Mouse (Mus musculus) gastrocnemius, adult 18-20 months (tissue): ENCODE measurements around the gene Ppia. TPM values are rescaled to one million over a fixed set of nuclear protein-coding genes. Genes with fewer than 3 reads are reported as not detected.
"Not testable (repeated sequence)": the region's sequence is repeated elsewhere in the genome, so short reads cannot be mapped to it uniquely, and the experiment has no call there.

Source experiments
- DNase-seq: peaks from one replicate; pipeline ENCODE4 v3.0.0; 2021; ENCODE audit warnings: low spot score
- long read RNA-seq, 2 experiments: library from polyadenylated mRNA; stranded (forward); transcript quantifications; one replicate each; pipeline ENCODE4 v2.0.0; 2021
- total RNA-seq, 2 experiments: library from RNA; stranded (reverse); gene quantifications; 2 replicates each; pipeline ENCODE4 v1.2.3; 2021

The Ppia gene
- 100 to 1,000 TPM; 185 to 242 TPM for total RNA-seq
- long read RNA-seq, experiment 1, transcript Ppia-202 (5 exons, 1,170 nt), result major isoform, 176 of 180 reads
- long read RNA-seq, experiment 1, partial matches to known transcripts, result 2 of 180 reads
- long read RNA-seq, experiment 1, other reads (novel, unspliced or antisense), result 1 of 180 reads
- long read RNA-seq, experiment 2, transcript Ppia-202 (5 exons, 1,170 nt), result major isoform, 138 of 143 reads
- long read RNA-seq, experiment 2, partial matches to known transcripts, result 0 of 143 reads
- long read RNA-seq, experiment 2, other reads (novel, unspliced or antisense), result 4 of 143 reads

DNA sequence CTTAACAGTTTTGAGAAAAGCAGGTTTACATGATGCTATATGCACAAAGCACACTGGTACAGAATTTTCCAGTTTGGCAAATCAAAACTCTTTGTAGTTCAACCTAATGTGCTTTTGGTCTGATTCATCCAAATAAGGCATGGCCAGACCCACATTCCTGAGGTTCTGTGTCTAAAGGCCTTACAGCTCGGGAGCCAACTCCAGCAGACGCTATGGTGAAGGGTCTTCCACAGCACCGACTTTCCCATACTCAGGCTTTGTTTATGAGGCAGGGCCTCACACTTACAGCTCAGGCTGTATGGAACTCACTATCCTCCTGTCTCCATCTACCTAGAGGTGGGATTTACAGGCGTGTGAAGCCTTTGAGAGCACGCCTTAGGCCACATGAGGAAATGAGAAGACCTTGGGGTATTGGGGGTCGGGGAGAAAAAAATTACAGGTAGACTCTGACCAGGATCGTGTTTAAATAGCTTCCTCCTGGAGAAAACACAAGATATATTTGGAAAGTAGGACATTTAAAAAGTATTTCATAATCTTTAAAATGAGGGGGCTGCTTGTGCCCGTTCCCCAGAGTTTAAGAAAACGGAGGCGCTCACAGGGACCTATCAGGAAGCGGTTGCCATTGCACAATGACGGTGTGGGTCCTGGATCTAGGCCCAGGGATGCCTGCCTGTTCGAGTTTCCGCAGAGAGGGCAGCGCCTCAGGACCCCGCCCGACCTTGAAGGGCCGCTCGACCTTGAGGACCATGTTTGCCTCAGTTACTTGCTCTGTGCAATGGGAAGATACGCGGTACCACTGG lies at the start of gene Ppia:
Ppia (plus strand) TSS at position 693 of the 800 bp plus-strand sequence.
- no peak for DNase-seq

DNA sequence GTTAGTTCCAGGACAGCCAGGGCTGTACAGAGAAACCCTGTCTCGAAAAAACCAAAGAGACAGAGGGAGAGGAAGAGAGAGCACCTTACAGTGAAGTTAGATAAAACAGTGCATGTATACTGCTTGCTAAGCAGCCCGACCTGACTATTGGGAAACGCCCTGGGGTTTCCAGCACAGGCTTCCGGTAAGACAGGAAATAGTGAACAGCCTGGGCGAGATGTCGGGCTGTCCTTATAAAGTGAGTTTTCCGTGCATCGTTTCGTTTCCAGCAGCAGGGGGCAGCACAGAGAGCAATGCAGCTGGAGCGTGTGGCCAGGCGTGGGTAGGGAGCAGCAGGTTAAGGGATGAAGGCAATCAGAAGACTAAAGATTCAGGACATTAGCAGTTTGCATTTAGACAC lies 49.4 kb upstream of the Ppia start:
- peak; percentile 82 for DNase-seq

DNA sequence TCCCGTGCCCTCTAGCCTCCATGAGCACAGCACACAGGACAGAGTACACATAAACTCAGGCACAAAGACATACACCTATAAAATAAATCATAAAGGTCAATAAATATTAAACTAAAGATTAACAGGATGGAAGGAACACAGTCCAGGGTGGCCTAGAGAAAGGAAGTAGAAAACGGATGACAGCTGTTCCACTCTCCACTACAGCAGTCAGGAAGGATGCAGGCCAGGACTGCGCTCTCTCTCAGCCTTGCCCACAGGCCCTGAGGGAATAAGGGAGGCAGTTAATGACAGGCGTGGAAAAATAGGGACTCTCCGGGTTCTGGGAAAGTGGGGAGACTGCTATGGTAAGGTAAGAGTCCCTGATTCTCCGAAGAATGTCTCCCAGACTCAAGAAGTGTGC lies 48.8 kb upstream of the Ppia start:
- DNase-seq, result no peak

DNA sequence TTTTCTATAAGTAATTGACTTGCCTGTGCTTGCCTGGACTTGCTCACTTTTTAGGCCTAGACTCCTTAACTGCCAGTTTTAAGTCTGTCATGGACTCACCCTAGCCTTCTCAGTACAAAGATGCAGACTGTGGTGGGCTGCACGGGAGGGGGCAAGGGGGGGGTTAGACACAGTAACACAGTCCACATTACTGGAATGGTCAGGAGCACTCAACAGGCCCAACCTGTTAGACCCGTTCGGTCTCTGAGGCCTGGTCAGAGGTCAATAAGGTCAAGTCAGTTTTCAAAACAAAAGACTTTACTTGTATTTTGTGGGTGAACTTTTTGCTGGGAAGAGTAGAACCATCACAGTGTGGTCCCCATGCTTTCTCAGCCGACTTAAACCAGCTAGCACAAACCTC lies 48.1 kb upstream of the Ppia start:
- DNase-seq, result no peak

GRCm38 (mm10) chr11:6367986-6368385 lies 47.3 kb upstream of the Ppia start:
- DNase-seq, result not testable (repeated sequence)

DNA sequence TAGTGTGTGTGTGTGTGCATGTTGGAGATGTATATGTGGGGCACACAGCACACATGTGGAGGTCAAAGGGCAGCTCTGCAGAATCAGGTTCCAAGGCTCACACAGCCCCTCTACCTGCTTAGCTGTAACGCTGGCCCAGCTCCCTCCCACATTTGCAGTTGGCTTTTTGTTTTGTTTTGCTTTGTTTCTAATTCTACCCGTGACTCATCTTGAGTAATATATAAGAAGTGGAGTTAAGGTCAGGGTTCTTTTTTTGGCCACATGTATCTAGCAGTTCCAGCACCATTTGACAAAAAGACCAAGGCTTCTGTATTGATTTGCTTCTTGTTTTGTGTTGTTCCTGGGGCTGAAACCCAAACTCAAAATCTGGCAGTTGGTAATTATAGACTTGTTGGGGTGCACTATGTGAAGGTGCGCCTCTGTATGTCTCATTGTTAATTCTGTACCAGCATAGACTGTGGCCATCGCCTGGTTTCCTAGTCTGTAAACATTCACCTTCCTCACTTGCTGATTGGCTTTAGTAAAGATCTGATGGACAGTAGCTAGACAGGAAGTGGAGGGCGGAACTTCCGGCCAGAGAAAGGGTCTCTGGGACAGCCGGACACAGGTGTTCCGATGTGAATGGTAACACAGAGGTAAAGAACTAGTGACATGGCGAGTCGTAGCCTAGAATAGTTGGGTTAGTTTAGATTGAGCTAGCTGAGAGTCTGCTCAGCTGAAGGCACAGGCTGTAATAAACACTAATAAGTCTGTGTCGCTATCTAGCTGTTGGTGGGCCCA lies 43.7 kb upstream of the Ppia start:
- DNase-seq, result no peak

- no peak for DNase-seq
Observed at GRCm38 (mm10) chr11:6372784-6373183, 42.5 kb upstream of the Ppia start.

DNA sequence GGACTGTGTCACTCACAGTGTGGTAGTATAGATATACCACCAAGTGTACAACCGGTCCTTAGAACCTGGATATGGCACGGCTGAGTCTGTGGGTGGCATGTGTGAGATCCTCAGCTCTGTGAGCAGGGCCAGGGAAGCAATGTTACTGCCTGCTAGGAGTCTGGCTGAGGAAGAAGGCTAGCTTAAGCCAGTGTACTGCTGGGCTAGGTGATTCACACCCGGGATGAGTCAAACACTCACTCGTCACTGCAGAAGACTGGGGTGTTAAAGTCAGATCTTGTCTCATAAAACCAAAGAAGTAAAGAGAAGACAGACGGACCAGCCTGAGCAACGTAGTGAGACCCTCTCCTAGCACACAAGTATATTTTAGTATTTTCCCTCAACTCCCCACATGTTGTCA lies 34.3 kb upstream of the Ppia start:
- no peak for DNase-seq

DNA sequence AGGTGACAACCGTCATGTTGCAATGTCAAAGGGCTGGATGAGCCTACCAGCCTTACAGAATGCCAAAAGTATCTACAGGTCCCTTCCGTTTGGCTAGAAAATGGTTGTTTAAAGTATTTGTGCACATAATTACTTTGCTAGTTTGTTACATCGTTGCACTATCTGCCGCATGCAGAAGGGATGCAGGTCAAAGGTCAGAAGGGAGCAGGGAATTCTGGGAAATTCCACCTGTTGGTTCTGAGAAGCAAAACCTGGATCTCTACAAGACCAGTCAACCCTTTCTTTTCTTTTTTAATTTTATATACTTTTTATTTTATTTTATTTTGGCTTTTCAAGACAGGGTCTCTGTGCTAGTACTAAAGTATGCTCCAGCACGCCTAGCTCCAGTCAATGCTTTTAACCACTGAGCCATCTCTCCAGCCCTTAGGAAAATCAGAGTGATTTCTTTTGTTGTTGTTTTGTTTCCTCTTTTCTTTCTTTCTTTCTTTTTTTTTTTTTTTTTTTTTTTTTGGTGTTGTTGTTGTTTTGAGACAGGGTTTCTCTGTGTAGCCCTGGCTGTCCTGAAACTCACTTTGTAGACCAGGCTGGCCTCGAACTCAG lies 27.0 kb upstream of the Ppia start:
- DNase-seq, result no peak

DNA sequence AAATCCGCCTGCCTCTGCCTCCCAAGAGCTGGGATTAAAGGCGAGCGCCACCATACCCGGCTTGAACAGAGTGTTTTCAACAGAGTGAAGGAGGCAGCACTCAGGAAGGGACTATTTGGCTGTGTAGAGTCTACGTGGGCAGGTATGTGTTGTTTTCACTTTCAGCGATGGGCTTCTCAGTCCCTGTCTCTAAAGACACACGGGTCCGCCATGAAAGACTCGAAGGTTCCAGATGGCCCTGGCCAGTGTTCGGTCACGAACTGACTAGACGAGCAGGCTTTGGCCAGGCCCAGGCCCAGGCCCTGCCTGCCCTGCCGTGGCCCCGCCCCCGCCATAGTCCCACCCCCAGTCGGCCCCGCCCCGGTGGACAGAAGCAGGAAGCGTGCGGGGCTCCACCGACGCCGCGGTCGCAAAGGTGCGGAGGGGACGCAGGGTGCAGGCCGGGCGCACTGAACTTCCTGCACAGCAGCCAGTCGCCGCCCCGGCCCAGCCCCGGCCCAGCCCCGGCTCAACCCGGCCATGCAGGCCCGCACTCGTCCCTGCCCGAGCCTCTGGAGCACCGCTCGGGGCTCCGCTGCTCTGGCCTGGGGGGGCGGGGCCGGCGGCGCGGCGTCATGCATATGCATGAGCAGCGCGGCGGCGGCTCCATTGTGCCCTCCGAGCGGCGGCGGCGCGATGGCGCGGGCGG lies 26.4 kb upstream of the Ppia start, which contains the start of gene Zmiz2:
Zmiz2 (plus strand) TSS at position 349 of the 688 bp plus-strand sequence.
- peak; percentile 93 for DNase-seq

DNA sequence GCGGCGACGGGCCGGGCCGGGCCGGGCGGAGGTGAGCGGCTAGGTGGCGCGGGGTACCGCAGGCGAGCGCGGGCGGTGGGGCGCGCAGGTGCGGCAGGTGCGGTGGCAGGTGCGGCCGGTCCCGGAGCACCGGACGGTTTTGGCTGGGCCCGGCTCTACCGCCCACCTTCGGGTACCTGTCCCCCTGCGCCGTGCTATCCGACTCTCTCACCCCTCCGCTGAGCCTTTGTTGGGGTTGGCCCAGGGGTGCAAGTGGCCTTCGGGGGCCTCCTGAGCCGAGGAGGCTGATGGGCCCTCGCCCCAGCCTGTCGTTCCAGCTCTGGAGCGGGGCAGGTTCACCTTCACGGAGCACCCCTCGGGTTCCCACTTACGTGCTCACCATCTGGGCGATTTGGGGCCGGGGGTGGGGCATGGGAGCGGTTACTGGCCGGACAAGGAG lies 25.7 kb upstream of the Ppia start:
- DNase-seq, result no peak

DNA sequence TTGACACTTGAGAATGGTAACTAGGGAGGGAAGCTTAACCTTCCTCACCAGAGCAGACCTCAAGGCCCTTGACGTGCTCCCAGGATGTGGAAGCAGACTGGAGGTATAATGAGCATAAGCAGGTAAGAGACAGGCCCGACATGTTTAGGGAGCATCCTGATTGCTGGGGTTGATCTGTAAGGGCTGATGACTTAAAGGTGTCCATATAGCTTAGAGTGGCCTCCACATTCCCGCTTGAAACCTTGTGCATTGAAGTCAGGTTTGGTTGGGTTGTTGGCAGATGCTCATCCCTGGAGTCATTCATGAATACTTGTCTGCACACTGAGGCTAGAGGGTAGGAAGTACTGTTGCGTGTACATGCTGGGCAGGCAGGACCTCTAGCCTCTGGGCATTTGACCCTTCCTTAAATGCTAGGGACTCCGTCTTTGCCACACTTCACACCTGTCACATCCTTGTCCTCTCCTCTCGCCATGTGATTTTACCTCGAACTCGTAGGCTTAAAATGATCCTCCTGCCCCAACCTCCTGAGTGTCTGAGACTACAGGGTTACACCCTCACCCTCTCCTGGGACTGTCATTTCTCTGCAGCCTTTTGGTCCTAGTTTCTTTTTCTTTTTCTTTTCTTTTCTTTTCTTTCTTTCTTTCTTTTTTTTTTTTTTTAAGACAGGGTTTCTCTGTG lies 24.7 kb upstream of the Ppia start:
- DNase-seq, result no peak

DNA sequence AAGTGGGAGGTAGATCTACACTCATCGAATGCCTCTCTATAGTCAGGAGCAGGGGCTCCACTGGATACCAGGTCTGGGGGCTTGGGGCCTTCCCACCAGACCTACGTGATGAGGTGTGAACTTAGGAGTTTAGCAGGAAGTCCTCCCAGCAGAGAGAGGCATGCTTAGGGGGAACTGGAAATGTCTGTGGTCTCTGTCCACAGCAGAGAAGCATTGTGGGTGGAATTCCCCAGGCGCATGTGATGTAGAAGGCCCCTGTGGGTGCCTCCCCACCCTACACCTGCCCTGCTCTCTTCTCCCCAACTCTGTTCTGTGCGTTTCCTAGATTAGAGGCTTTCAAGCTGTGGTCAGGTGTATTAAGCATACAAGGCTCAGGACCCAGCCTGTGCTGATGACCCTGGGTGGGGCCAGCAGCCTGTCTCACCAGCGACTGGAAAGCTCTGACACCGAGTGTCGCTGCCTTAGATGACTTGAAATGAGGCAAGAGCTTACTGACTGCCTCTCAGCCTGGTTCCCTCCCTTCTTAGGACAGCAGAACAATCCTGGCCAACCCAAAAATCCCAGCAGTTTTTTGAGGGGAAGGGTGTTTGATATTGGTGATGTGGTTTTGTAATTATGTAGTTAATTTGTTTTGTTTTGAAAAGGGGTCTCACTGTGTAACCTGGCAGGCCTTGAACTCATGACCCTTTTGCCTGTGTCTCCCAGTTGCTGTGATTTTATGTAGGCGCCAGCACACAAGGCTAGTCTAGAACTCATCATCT lies 23.5 kb upstream of the Ppia start:
- DNase-seq, result no peak

- no peak for DNase-seq
Observed at GRCm38 (mm10) chr11:6392857-6393256, 22.4 kb upstream of the Ppia start.

- no peak for DNase-seq
Observed at GRCm38 (mm10) chr11:6393866-6394265, 21.4 kb upstream of the Ppia start.

DNA sequence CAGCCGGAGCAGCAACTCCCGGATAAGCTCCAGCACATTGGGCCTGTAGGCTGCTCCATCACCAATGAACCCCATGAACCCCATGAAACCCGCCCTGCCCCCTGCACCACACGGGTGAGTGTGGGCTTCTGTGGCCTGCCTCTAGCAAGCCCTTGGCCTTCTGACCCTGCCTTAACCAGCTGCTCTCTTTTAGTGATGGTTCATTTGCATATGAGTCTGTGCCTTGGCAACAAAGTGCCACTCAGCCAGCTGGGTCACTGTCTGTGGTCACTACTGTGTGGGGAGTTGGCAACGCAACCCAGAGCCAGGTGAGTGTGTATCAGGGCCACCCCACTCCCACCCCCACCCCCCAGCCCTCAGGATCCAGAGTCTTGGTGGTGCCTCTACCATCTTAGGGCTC lies 19.7 kb upstream of the Ppia start:
- DNase-seq, result no peak

DNA sequence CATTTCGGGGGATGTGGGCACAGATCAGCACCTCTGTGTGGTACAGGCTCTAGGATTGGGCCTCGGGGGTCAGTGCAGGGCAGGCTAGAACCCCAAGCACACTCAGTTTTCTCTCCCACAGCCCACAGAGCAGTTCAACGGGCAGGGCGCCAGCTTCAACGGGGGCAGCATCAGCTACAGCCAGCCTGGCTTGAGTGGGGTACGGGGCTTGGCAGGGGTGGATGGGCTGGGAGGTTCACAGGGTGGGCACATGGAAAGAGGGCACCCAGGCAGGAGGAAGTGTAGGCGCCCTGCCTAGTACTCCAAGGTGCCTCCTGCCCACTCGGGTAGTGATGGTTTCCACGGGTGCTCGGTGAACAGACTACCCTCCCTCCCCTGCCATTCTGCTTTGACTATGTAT lies 17.1 kb upstream of the Ppia start:
- no peak for DNase-seq

DNA sequence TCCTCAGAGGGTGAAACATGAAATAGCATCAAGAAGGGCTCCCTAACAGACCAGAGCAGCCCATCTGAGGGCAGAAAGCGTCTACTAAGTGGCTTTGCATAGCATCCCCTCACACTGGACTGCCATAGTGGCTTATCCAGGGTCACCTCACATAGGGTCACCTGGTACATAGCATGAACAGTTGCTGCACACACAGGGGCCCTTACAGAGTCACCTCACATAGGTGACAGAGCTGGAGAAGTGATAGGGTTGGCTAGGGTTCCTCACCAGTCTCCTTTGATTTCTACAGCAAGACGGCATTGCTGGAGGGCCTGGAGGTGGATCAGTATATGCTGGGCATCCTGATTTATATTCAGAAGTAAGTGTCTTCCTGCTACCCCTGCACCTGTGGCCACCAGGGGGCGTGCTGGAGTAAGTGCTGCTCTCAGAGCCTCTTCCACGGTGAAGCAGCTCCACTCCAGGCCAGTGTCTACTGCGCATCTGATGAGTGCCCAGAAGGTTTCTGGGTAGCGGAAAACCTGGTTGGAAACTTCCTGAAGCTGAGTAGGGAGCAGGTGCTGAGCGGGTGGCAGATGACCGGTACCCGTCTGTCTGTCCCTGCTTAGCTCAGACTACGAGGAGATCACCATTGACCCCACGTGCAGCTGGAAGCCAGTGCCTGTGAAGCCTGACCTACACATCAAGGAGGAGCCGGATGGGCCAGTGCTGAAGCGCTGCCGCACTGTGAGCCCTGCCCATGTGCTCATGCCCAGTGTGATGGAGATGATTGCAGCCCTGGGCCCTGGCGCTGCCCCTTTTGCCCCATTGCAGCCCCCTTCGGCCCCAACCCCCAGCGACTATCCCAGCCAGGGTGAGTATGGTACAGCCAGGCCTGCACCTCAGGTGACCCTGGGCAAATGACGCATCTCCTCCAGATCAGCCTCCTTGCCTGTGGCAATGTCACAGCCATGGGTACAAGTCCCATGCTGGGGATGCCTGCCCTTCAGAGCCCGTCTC lies 12.4 kb upstream of the Ppia start:
- peak; percentile 73 for DNase-seq
